Mouse (Mus musculus): ENCODE results near the gene Gstt4. TPM values are rescaled to one million over a fixed set of nuclear protein-coding genes. Genes with fewer than 3 reads are reported as not detected.

Gstt4 gene
- polyA plus RNA-seq, 1 experiment from 2014 or later, result not detected

Other genes starting within 250 kb of the Gstt4 start
- 0.91 and 1.9 TPM in 2 replicates for gene Ggt5, start 233.2 kb downstream of the Gstt4 start, polyA plus RNA-seq (2016; fragmentation: Nextera tagmentation; extraction: Ambion mirVana)
- 1.9 and 2.7 TPM in 2 replicates for gene Susd2, start 178.5 kb downstream of the Gstt4 start, polyA plus RNA-seq (2016; fragmentation: Nextera tagmentation; extraction: Ambion mirVana)
- 34.7 and 36.0 TPM in 2 replicates for gene Cabin1, start 58.2 kb downstream of the Gstt4 start, polyA plus RNA-seq (2016; fragmentation: Nextera tagmentation; extraction: Ambion mirVana)
- 92.2 and 95.4 TPM in 2 replicates for gene Ddt, start 49.1 kb downstream of the Gstt4 start, polyA plus RNA-seq (2016; fragmentation: Nextera tagmentation; extraction: Ambion mirVana)
- gene Gm20441, start 41.6 kb downstream of the Gstt4 start, polyA plus RNA-seq (2016; fragmentation: Nextera tagmentation; extraction: Ambion mirVana), result not detected in 2 replicates
- 9.7 and 10.4 TPM in 2 replicates for gene Gstt3, start 41.1 kb downstream of the Gstt4 start, polyA plus RNA-seq (2016; fragmentation: Nextera tagmentation; extraction: Ambion mirVana)
- 11.0 TPM in 2 replicates for gene Gstt1, start 24.0 kb downstream of the Gstt4 start, polyA plus RNA-seq (2016; fragmentation: Nextera tagmentation; extraction: Ambion mirVana)
- 9.6 and 12.0 TPM in 2 replicates for gene Gstt2, start 14.9 kb upstream of the Gstt4 start, polyA plus RNA-seq (2016; fragmentation: Nextera tagmentation; extraction: Ambion mirVana)
- gene Mif, start 37.7 kb upstream of the Gstt4 start, polyA plus RNA-seq (2016; fragmentation: Nextera tagmentation; extraction: Ambion mirVana), result 1,615 and 1,742 TPM in 2 replicates
- gene Derl3, start 70.9 kb upstream of the Gstt4 start, polyA plus RNA-seq (2016; fragmentation: Nextera tagmentation; extraction: Ambion mirVana), result 3.2 and 3.9 TPM in 2 replicates
- 269 TPM in 2 replicates for gene Smarcb1, start 99.1 kb upstream of the Gstt4 start, polyA plus RNA-seq (2016; fragmentation: Nextera tagmentation; extraction: Ambion mirVana)
- gene Chchd10, start 110.6 kb upstream of the Gstt4 start, polyA plus RNA-seq (2016; fragmentation: Nextera tagmentation; extraction: Ambion mirVana), result 10.2 and 11.8 TPM in 2 replicates
- gene Mmp11, start 114.0 kb upstream of the Gstt4 start, polyA plus RNA-seq (2016; fragmentation: Nextera tagmentation; extraction: Ambion mirVana), result 110 and 112 TPM in 2 replicates
- 0.31 and 0.37 TPM in 2 replicates for gene Gm867, start 118.1 kb upstream of the Gstt4 start, polyA plus RNA-seq (2016; fragmentation: Nextera tagmentation; extraction: Ambion mirVana)
- gene Vpreb3, start 120.5 kb upstream of the Gstt4 start, polyA plus RNA-seq (2016; fragmentation: Nextera tagmentation; extraction: Ambion mirVana), result 0.56 and 0.79 TPM in 2 replicates
- not detected in 2 replicates for gene Gm5134, start 132.0 kb upstream of the Gstt4 start, polyA plus RNA-seq (2016; fragmentation: Nextera tagmentation; extraction: Ambion mirVana)
- gene Zfp280b, start 210.1 kb upstream of the Gstt4 start, polyA plus RNA-seq (2016; fragmentation: Nextera tagmentation; extraction: Ambion mirVana), result 26.4 and 28.7 TPM in 2 replicates

Data from embryonic facial prominence, embryonic 12.5 days (tissue).